Mouse (Mus musculus): ENCODE data around the gene Exoc8.

GRCm38 (mm10) chr8:124936699-124937098 is 39.2 kb upstream of the Exoc8 start:
- TF ChIP-seq ZC3H11A (IDR thresholded peaks at IDR 0.05; ENCODE audit: borderline replicate concordance, low read depth, low read length) (no peak), CHD2 (IDR thresholded peaks at IDR 0.05; ENCODE audit: low read depth, low read length) (no peak), HCFC1 (IDR thresholded peaks at IDR 0.05; ENCODE audit: borderline replicate concordance, insufficient read depth, low read length) (no peak), MAFK (IDR thresholded peaks at IDR 0.05; ENCODE audit: insufficient read depth, low read depth, low read length) (no peak)
